Mouse (Mus musculus): ENCODE results near the gene Bub3.

Gene Bub3

DNA sequence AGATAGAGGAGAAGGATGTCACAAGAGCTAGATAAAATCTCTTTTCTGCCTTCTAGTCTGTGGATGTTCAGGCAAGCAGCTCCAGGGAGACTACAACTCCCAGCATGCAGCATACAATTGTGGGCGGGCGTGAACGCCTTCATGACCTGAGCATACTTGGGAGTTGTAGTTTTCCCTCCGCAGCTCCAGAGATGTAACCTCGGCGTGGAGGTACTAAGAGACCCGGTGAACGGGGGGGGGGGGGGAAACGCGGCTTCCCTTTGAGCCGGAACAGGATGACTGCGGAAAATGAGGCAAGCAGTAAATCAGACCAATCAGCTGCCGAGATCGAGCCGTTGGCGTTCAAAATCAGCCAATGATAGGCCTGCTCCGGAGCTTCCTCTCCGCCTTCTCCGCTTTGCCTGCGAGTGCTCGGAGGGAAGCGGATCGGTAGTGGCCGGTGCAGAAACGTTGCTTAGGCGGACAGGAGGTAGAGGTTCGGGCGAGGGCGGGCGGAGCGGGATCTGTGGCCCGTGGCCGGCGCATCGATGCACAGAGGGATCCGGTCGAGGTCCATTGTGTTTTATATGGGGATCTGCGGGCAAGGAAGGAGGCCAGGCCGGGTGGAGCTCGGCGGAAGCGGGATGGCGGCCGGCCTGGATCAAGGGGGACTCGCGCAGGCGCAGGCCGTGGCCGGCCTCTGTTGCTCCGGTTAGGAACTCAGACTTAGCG lies at the start of gene Bub3:
TSS of gene Bub3 (plus strand) at position 237 of the 711 bp plus-strand sequence.
- DNase-seq (ENCODE audit: low read depth, low spot score), result peak; percentile 95

DNA sequence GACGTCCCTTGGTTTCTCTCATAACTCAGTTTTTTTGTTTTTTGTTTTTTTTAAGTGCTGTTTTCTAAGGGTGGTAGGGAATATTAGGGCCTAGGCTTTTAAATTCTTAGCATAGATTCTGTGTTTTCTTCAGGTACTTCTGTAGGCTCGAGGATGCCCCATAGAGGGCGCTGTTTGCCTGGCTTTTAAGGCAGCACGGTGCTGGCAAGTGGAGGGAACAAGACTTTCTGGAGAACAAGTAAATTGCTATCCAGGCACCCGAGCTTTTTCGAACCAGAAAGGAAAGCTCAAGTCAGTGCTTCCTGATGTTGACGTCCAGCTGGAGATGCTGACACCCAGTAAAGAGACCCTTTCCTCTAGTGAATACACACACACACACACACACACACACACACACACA lies 20.0 kb upstream of the Bub3 start:
- peak; percentile 68 for DNase-seq (ENCODE audit: low read depth, low spot score)

DNA sequence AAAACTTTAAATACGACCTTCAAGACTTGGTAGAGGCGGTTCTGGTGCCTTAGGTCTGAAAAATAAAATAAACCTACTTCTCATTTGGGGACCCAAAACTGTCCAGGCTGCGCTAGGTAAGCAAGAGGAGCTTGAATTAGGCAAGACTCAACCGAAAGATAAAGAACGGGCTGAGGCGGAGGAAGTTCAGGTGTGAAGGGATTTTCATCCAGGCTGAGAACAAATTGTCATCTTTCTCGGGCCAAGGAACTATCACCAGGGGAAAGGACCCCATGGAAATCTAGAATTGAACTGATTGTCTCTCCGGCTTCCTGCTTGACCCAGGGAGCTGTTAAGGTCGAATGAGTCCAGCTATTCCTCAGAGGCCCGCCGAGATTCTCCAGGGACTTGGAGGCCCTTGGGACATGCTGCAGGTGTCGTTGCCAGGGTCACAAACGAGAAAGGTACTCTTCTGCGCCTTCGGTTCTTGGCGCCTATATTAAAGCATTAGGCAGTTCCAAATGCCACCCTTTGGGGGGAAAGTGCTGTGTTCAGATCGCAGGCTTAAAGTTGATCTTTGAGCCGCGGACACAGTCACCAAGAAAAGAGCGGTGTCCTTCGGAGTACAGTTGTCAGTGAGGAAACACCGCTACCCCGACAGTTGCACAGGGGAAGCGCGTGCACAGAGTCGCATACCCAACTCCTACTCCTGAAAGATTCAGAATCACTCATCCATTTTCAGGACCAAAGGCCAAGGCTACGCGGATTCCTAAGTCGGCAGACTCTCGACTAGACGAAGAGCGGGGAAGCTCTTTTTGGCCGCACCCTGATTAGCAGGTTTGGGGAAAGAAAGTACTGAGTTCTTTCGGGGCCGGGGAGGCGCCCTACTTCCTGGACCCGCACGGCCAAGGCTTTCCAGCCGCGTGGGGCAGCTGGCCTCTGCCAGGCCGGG lies 18.6 kb upstream of the Bub3 start:
- peak; percentile 6 for DNase-seq (ENCODE audit: low read depth, low spot score)

DNA sequence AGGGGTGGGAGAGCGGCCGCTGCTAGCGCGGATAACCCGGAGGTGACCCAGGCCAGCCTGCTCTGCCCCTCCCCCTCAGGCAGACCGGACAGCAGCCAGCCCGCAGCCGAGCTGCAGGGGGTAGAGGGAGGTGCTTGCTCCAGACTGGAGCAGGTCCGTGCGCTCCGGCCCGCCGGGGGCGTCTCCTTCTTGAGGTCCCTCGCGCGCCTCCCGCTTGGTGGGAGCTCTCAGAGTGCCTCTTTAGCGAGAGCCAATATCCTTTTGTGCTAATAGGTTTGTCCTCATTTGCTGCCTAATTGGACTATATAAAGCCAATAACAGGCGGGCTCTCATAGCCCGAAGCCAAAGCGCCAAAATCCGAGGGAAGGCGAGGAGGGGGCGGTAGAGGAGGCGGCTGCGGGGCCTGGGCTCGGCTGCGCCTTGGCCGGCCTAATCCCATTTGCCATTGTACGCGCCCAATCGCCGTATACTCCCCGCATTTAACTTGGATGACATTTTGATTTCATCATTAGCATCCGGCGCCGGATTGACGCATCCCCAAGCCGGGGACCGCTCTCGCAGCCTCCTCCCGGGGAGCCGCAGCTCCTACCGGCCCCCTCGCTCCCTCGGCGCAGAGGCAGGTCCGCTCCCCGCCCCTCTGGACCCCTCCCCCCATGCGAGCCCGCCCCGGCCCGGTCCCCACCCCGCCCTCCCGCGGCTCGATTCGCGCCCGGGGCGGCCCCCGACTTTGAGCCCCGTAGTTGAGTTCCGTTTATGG lies 17.7 kb upstream of the Bub3 start, which contains the start of gene Hmx3:
TSS of gene Hmx3 (plus strand) at position 753 of the 757 bp plus-strand sequence.
- DNase-seq (ENCODE audit: low read depth, low spot score), result peak; percentile 28

DNA sequence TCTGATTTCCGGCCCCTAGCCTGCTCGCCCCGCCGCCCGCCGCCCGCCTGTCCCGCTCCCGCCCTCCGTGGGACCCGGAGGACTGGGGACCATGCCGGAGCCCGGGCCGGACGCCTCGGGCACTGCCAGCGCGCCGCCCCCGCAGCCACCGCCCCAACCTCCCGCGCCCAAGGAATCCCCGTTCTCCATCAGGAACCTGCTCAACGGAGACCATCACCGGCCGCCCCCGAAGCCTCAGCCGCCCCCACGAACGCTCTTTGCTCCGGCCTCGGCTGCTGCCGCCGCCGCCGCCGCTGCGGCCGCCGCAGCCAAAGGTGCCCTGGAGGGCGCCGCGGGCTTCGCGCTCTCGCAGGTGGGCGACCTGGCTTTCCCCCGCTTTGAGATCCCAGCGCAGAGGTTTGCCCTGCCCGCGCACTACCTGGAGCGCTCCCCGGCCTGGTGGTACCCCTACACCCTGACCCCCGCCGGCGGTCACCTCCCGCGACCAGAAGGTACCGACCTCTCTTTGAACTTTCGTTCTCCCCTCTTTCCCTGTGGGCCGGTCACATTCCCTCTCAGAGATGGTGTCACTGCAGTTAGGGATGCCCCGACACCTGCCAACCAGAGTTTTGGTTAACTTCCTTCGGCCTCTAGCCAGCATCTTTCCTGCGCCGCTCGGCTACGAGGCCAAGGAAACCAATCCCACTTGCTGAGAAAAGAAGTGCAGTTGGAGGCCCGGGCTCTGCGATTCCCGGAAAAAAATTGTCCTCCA lies 17.0 kb upstream of the Bub3 start:
- no peak for DNase-seq (ENCODE audit: low read depth, low spot score)

DNA sequence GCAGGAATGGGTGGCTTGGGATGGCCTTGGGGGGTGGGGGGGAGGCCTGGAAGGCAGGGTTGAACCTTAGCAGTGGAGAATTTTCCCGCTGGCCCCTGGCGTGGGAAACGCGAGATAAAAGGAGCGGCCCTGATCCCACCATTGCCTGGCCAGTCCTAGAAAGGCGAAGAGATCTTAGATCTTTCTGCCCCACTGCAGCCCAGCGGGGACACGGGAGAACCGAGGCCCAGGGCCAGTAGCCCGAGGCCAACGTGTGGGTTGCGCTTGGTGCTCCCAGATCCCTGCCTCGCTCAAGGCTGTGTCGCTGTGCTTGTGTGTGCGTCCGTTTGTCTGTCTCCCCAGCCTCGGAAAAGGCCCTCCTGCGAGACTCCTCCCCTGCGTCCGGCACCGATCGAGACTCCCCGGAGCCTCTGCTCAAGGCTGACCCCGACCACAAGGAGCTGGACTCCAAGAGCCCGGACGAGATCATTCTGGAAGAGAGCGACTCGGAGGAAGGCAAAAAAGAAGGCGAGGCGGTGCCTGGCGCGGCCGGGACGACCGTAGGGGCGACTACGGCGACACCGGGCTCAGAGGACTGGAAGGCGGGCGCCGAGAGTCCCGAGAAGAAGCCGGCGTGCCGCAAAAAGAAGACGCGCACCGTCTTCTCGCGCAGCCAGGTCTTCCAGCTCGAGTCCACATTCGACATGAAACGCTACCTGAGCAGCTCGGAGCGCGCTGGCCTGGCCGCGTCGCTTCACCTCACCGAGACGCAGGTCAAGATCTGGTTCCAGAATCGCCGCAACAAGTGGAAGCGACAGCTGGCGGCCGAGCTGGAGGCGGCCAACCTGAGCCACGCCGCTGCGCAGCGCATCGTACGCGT lies 16.2 kb upstream of the Bub3 start:
- peak; percentile 29 for DNase-seq (ENCODE audit: low read depth, low spot score)

DNA sequence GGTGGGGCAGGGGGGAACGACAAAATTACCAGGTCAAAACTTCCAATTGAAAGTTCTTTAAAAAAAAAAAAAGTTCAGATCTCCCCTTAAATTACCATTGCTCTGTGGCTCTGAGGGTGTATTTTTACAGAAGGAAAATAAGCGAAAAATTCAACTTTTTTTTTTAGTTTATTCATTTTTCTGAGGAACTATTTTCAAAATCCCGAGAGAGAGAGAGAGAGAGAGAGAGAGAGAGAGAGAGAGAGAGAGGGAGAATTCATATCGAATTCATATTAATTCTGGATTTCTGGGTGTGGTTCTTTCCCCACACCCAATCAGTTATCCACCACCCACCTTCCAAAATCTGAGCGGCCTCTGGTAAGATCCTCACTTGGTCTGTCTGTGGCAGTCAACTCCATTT lies 15.2 kb upstream of the Bub3 start:
- no peak for DNase-seq (ENCODE audit: low read depth, low spot score)

DNA sequence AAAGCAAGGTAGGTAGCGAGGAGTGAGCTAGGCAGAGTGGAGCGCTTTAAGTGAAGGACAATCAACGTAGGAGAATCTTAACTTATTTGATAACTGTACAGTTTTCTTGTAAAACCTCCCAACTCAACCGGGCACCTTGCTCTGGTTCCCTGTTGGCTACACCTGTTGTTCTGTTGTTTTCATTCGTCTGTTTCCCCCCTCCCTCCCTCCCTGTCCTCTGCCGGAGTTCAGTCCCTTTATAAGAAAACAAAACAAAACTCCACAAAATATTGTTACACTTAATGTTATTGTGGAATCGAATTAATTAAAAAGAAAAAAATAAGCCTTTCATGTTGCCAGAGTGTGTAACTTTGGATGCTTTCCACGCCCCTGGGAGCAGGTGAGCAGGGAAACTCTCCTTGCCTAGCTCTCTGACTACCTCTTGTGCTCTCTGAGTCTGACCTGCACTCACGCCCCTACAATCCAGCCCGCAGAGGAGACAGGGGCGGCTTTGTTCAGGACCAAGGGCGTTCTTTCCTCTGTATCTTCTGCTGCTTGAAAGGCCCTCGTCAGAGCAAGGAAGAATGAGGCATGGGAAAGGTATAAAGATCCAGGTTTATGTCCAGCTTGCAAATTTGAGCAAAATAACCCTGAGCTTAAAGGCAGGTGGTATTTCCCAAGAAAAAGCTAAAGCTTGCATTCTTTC lies 14.2 kb upstream of the Bub3 start:
- DNase-seq (ENCODE audit: low read depth, low spot score), result no peak

DNA sequence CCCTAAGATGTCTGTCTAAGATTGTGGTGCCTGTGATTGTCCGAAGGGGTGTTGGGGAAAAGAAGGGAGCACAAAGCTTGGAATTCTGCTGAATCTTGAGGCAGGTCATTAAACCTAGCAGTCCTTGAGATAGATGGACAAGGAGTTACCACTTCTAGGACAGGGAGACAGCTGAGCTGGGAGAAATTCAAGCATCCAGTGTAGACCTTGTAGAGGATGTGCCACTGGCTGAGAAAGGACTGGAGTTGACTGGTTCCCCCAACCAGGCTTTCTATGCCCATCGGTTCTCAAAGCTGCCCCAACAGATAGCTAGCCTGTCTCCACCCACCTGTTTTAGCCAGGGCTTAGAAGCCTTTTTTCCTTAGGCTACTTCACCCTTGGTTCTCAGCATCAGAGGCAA lies 13.6 kb upstream of the Bub3 start:
- no peak for DNase-seq (ENCODE audit: low read depth, low spot score)

DNA sequence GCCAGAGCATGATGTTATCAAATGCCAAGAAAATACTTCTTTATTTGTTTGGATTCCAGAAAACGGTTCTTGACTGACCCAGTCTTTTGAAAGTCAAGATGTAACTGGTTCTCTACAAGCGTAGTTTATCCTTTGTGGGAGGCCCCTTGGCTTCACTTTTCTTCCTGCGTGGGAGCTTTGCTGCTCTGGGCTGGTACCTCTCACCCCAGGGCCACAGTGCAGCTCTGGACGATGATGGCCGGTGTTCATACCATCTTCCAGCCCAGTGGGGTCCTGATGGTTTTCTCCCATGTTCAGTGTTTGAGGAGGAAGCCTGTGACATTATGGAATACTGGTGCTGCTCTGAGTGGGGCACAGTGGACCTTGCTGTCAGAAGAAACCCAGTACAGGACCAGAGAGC lies 12.5 kb upstream of the Bub3 start:
- no peak for DNase-seq (ENCODE audit: low read depth, low spot score)

DNA sequence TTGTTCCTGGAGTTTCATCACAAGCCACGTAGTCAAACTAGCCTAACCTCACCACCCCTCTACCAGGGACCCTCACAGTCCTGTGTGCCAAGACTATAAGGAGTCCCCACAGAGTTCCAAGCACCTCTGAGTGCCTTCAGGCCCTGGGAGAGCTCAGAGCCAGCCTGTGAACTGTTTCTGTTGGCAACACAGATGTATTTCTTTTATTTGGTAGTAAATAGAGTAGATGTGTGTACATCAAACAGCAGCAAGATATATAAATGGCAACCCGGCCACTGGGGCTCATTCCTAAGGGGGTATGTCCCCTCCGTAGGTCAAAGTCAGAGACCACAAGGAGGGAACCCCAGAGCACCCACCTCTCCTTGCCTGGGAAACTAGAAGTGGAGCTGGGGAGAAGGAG lies 11.5 kb upstream of the Bub3 start, which contains the start of gene Hmx2:
TSS of gene Hmx2 (plus strand) at position 301 of the 400 bp plus-strand sequence.
- no peak for DNase-seq (ENCODE audit: low read depth, low spot score)

DNA sequence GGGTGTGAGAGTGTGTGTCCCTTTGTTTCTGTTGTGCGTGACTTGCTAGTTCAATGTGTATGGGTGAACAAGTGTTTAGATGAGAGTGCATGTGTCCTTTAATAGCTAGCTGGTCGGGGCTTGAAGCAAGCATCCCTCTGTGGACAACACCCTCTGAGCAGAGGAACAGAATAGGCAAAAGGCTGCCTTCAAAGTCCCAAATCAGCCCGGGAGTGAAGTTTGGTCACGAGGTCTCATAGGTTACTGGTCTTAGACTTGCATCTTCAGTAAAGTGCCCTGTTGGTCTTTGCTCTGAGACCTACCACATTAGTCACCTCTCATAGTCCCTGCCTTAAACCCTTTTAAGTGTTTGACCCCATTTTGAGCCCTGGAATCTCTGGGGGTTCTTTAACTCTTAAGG lies 8.6 kb upstream of the Bub3 start:
- no peak for DNase-seq (ENCODE audit: low read depth, low spot score)

DNA sequence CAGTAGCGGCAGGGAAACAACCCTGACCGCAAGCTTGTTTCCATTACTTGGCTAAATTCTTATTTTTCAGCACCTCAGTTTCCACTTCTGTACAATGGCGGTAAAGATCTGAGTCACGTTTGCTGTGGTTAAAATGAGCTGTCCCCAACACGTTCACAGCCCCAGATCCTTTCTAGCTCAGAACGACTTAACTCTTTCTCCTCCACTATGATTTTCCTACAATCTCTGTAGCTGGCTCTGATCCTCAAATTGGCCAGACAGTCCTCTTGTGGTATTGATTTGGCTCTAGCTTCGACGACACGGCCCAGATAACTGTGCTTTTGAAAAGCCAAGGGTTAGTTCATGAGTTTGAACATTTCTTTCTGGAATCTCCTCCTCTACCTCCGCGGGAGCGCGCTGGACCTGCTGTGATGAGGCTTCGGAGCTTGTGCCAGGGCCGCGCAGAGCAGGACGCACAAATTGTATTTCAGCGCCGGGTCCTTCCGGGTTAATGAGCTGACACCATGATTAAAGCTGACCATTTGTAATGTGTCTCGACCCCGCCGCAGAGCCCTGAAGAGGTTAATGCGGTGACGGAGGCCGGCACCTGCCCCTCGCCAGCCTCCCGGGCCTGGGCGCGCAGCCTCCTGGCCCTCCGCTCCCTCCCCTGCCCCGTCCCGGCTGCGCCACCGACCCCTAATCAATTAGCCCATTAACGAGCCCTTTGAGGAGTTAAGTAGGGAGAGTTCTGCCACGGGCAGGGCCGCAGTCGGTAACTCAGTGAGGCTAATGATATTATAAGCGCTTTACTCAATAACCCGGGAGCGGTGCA lies 7.9 kb upstream of the Bub3 start:
- no peak for DNase-seq (ENCODE audit: low read depth, low spot score)

DNA sequence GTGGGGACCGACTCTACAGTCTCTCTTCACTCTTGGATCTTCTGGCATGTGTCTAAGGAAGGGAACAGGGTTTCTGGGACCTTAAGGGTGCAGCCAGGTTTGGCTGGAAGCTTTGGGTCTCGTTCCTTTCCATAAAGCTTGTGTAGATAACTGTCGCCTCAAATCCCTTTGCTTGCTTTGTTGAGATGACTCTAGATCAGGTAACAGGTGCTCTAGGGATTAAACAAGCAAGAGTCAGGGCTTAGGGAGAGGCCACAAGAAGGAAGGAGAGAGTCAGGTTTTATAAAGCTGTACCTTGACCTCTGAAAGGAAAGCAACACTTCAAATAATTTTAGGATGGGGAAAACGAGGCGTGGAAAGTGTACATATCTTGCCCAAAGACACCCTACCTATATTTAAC lies 7.2 kb upstream of the Bub3 start:
- DNase-seq (ENCODE audit: low read depth, low spot score), result no peak

DNA sequence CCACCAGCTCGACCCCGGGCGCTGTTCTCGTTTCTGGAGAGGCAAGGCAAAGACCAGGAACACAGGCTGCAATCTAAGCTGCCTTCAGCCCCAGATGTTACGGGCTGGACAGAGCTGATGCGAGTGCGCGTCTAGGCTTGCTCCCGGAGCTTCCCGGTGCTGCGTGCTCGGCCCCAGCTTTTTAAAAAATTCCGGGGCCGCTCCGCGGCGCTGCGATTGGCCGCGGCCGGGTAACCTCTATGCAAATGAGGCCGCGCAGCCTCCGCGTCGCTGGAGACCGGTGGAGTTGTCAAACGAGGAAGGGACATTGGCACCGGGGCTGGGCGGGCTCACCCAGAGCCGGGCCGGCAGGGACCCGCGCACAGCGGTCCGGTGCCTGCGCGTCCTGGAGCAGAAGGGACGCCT lies 6.2 kb upstream of the Bub3 start:
- peak; percentile 61 for DNase-seq (ENCODE audit: low read depth, low spot score)

DNA sequence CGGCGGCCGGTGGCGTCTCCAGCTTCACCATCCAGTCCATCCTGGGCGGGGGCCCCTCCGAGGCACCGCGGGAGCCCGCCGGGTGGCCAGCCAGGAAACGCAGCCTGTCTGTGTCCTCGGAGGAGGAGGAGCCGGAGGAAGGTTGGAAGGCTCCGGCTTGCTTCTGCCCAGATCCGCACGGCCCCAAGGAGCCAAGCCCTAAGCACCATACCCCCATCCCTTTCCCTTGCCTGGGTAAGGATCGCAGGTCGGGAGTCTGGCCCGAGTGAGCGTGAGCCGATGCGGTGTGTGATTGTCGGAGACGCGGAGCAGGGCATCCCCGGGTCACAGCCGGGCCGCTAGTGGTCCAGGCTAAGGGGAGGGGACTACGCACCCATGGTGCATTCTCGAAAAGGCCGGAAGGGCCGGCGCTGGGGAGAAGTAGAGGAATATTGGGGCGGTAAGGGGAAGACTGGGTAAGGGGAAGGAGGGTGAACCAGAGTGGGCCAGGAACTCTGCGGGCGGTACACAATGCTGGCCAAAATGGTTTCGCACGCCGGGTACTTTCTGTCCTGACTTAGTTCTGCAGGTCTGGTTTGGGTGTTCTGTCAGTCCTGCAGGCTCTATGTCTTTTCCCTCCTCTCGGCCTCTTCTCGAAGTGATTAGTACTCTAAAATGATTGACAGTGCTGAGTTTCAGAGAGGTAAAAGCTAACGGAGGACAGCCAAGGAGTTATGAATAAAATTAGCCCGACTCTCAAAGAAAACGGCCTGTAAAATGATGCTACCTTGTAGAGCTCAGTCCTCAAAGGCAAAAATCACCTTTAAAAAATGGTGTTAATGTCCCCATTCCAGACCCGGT lies 5.5 kb upstream of the Bub3 start:
- no peak for DNase-seq (ENCODE audit: low read depth, low spot score)

DNA sequence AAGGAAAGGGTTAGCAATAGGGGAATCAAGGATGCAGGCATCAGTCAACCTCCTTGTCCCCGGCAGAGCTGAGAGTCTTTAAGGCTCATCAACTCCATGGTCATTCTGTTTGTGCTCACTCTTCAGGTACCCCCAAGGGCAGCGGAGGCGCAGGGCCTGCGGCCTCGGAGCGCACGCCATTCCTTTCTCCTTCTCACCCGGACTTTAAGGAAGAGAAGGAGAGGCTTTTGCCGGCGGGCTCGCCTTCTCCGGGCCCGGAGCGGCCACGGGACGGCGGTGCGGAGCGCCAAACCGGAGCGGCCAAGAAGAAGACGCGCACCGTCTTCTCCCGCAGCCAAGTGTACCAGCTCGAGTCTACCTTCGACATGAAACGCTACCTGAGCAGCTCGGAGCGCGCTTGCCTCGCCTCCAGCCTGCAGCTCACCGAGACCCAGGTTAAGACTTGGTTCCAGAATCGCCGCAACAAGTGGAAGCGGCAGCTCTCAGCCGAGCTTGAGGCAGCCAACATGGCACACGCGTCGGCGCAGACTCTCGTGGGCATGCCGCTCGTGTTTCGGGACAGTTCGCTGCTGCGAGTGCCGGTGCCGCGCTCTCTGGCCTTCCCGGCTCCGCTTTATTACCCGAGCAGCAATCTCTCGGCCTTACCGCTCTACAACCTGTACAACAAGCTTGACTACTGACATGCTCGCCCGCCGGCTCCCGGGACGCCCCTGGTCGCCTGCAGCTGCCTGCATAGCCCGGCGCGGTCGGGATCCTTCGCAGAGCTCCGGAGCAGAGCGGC lies 4.5 kb upstream of the Bub3 start:
- peak; percentile 44 for DNase-seq (ENCODE audit: low read depth, low spot score)

All from CD4-positive helper T cell, adult 2 months (primary cell).